Mouse (Mus musculus) bone marrow macrophage, adult 2 months (primary cell): ENCODE measurements around the gene Trim33.

Source experiments
- CTCF ChIP-seq: IDR thresholded peaks from 2 replicates; pipeline ENCODE4 v1.5.1; 2012; ENCODE audit warnings: low read depth, mild to moderate bottlenecking, low read length, moderate library complexity
- POLR2A ChIP-seq: IDR thresholded peaks from 2 replicates; pipeline ENCODE4 v1.6.1; 2012; ENCODE audit warnings: mild to moderate bottlenecking, low read depth, low read length, borderline replicate concordance

DNA sequence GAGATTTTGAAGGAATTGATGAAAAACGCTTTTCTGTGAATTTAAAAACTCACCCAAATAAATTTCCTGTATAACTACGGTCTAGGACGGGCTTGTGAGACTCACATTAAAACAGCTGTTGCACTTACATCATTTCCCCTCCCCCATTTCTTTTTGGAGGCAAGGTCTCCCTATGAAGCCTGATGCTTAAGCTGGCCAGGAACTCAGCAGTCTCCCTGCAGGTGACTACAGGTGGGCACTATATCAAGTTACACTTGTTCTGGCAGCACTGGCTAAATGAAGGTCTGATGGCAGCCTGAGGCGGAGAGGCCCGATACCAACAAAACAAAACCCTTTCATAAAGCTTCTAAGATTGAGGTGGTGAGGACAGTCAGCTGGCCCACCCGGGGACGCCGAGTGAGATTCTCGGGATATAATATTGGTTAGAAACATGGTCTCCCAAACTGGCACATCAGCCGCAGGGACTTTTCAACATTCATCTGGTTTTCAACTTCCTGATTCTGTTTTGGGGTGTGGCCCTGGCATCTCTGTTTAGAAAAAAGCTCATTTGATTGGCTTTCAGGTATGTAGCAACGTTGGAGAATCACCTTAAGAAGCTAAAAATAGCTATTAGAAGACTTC is 422 bp upstream of the Trim33 start:
- TF ChIP-seq CTCF (no peak), POLR2A (no peak)
